Mouse (Mus musculus) kidney, adult 2 months (tissue): ENCODE results near the gene Clic1.

Source experiments
- CTCF ChIP-seq: fragments of 200-500 bp; conservative IDR thresholded peaks from 2 replicates; pipeline ENCODE4 v1.5.1; 2011; ENCODE audit warnings: low read depth, mild to moderate bottlenecking, control low read depth, low read length, moderate library complexity, mixed read lengths; ENCODE audit not compliant: insufficient read depth, insufficient read length
- POLR2A ChIP-seq: fragments of 200-500 bp; IDR thresholded peaks from one replicate; pipeline ENCODE4 v1.6.1; 2011; ENCODE audit warnings: low read depth, low read length, control low read depth

- TF ChIP-seq CTCF, result no peak
- no peak for TF ChIP-seq POLR2A
Observed at GRCm38 (mm10) chr17:35009586-35009985, 40.2 kb upstream of the Clic1 start.
